Mouse (Mus musculus) olfactory bulb, adult 2 months (tissue): ENCODE measurements at regions not wholly inside any gene's neighbourhood (a gene's known extent, or its start where the extent isn't known, plus 50 kb on each side); places are given as distances from the start of the nearest gene placed in this dataset.

Experiments
- H3K27ac ChIP-seq: fragments of 200-500 bp; 2 replicates; pipeline ENCODE4 v1.5.1; 2012; ENCODE audit warnings: low read depth, low read length; ENCODE audit not compliant: insufficient read depth
- H3K4me1 ChIP-seq: fragments of 200-500 bp; 2 replicates; pipeline ENCODE4 v1.6.1; 2012; ENCODE audit warnings: low read length; ENCODE audit not compliant: control insufficient read depth, insufficient read depth
- H3K4me3 ChIP-seq: fragments of 200-500 bp; 2 replicates; pipeline ENCODE4 v1.5.1; 2012; ENCODE audit warnings: mild to moderate bottlenecking, low read depth, low read length, moderate library complexity; ENCODE audit not compliant: insufficient read depth
- CTCF ChIP-seq: fragments of 200-500 bp; IDR thresholded peaks from 2 replicates; pipeline ENCODE4 v1.5.1; 2012; ENCODE audit warnings: low read depth, mild to moderate bottlenecking, low read length, moderate library complexity; ENCODE audit not compliant: insufficient read depth
- POLR2A ChIP-seq: fragments of 200-500 bp; IDR thresholded peaks from 2 replicates; pipeline ENCODE4 v1.6.1; 2012; ENCODE audit warnings: mild to moderate bottlenecking, low read depth, low read length, moderate library complexity; ENCODE audit not compliant: insufficient read depth
- WGBS: fragments of 180-500 bp; shearing (Covaris S2); methylation state at CpG from one replicate; pipeline ENCODE4 v1.1.7; 2018; 5-methylcytosine and 5-hydroxymethylcytosine counted together

DNA sequence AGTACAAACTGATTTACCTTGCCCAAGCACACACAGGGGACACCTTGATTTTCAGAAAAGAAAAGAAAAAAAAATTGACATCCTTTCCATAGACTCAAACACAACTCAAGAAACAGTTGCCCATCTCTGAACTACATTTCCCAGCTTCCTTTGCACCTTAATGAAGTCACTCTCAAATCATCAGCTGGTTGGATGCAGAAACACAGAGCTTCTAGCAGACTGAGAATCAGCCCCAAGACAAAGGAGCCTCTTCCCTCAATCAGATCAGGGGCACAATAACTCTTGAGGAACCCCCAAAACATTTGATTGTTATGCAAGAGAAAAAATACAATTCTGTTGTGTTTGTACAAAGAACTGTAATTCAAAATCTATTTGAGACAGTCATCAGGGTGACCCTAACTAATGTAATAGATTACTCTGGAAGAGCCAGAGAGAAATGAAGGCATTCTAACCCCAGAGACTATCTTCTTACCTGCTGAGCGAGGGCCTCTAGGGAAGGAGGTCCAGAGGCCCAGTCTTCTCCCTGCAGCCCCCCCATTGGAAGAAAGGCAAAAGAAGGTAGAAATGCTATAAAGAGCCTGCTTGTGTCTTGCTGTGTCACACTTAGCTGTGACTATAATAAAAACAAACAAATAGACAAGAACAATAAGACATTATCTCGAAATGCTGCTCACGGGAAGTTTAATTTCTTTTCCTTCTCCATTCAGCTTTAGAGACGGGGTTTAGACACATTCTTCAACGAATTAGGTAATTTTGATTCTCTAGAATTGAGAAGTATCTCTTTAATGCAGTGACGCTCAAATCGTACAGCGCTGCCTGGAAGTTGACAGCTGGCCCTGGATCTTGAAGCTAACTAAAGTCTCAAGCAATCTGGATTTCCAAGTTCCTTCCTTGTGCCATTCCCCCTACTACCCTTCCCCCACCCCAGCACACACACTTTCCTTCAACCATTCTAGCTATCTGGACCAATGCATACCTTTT, 287.5 kb downstream of the Lnpk start:
- H3K4me1 ChIP-seq = no peaks in the 10 kb centered on the region
- no peak overlapping the region for H3K27ac ChIP-seq
- 73% methylated on average over 8 of the region's 8 CpGs for WGBS
- no peak overlapping the region for H3K4me3 ChIP-seq
- TF ChIP-seq CTCF (no peak), POLR2A (no peak)

DNA sequence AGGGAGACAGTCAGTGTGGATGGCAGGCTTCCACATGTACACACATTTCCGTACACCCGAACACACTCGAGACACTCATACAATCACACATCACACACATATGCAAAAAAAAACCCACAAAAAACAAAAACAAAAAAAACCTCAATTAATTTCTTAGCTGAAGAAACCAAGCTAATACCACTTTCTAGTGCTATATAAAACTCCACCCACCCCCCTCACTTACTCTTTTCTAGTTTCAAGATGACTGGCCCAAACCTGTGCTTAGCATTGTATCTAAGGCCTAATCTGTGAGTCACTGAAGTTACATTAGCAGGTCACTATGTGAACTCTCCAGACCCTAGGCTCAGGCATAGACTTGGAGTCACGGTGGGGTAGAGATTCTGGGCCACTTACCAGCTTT, 293.6 kb downstream of the Lnpk start:
- WGBS = 96% methylated on average over 4 of the region's 4 CpGs
- no peaks in the 10 kb centered on the region for H3K4me1 ChIP-seq
- TF ChIP-seq CTCF (no peak), POLR2A (no peak)
- H3K27ac ChIP-seq = no peak overlapping the region
- H3K4me3 ChIP-seq = no peak overlapping the region

DNA sequence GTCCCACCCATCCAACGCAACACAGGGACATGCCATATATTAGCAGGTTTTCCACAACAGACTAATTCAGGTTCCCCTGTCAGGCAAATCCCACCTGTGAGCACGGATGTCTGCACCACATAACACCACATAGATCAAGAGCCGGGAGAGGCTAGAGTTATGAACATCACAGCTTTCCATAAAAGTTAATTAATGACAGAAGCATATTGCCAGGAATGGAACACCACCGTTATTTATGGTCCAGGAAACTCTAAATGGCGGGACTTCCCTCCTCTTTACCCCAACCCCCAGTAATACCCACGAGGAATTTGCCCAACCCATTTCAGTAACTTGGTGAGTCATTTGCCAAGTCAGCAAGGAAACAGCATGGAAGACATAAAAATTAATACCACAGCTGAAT, 314.3 kb downstream of the Lnpk start:
- Histone ChIP-seq H3K4me3 (no peak overlapping the region), H3K4me1 (no peaks in the 10 kb centered on the region), H3K27ac (no peak overlapping the region)
- no peak for TF ChIP-seq POLR2A
- TF ChIP-seq CTCF = no peak
- WGBS = 90% methylated on average over 6 of the region's 6 CpGs

DNA sequence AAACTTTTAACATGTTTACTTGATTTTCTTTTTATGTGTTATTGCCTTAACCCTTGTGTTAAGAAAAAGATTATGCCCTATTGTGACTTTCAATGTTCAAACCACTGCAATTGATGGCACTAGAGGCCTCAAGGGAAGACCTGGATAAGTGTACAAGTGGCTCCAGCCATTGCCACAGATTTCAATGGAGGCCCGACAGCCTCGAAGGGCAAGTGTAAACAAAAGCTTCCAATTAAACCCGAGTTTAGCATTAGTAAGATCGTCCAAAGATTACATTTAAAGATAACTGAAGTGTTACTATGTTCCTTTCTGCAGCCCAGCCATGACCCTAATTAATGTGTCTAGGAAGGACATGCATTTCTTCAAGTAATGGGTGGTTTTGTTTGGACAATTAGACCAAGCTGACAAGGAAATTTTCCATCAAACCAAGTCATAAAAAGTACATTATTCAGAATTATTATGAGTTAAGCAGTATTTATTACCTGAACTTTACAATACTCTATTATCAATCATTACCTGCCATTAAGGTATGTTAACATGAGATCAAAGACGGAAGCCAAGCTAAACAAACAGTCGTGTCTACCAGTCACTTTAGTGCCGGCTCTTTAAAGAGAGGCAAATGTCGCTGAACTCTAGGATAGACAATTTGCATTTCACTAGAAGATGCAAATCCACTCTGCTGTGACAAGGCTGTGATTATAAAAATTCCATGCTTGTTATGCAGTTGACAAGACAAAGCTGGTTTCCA, 322.0 kb downstream of the Lnpk start:
- no peak overlapping the region for H3K27ac ChIP-seq
- WGBS = 57% methylated on average over 8 of the region's 8 CpGs
- no peak for TF ChIP-seq POLR2A
- no peak for TF ChIP-seq CTCF
- no peak overlapping the region for H3K4me3 ChIP-seq
- H3K4me1 ChIP-seq = no peaks in the 10 kb centered on the region

DNA sequence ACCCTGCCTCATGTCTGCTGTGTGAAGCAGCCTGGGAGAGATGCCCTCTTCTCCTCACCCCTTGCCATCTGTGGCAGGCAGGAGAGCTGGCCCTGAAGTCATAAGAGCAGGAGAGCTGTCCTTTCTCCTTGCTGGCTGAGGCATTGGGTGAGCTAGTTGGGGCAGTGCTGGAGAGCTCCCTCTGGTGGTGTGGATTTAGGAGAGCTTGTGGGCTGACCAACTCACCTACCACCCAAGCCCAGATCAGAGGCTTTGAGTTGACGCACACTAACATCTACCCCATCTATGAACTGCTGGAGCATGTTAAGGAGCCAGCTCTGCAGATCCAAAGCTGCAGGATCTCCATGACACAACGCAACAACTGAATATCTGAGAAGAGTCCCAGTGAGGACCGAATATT, 331.7 kb downstream of the Lnpk start:
- no peak overlapping the region for H3K27ac ChIP-seq
- no peak for TF ChIP-seq POLR2A
- TF ChIP-seq CTCF = no peak
- WGBS = 93% methylated on average over 3 of the region's 3 CpGs
- H3K4me1 ChIP-seq = no peaks in the 10 kb centered on the region
- no peak overlapping the region for H3K4me3 ChIP-seq

DNA sequence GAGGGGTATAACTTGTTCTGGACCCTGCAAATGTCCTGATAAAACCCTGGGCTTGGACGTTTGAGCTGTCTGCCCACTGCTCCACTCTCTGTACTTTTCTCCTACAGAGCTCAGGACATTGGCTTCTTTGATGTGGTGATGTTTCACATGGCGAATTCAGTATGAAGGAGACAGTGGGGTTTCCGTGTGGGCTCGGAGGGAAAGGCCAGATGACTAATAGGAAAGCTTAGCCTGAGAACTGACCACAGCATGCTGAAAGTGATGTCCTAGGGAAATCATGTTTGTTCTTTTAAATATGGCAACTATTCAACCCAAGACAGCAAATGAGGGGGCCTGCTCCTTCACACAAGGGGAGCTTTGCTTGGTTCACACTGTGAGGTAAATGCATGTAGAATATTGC, 332.6 kb downstream of the Lnpk start:
- Histone ChIP-seq H3K4me1 (no peaks in the 10 kb centered on the region), H3K27ac (no peak overlapping the region), H3K4me3 (no peak overlapping the region)
- WGBS = 83% methylated on average over 4 of the region's 4 CpGs
- no peak for TF ChIP-seq CTCF
- no peak for TF ChIP-seq POLR2A

DNA sequence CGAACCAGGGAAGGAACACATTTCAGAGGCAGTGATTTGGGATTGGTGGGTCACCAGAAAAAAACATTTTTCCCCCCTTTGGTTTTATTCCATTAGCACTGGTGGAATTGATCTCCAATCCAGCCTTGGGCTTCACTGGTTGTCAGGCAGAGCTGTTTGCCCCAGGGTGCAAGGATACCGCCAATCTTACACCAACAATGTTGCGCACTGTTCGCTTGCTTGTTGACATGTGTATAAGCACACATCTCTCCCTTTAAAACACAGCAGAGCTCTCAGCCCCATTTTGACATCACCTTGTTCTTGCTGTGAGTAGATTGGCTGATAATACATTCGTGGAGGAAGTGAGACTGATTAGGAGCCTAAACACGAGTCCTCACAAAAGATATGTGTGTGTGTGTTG, 333.1 kb upstream of the Atp5g3 start:
- WGBS = 81% methylated on average over 6 of the region's 6 CpGs
- TF ChIP-seq CTCF (no peak), POLR2A (no peak)
- Histone ChIP-seq H3K4me3 (no peak overlapping the region), H3K27ac (no peak overlapping the region), H3K4me1 (no peaks in the 10 kb centered on the region)

DNA sequence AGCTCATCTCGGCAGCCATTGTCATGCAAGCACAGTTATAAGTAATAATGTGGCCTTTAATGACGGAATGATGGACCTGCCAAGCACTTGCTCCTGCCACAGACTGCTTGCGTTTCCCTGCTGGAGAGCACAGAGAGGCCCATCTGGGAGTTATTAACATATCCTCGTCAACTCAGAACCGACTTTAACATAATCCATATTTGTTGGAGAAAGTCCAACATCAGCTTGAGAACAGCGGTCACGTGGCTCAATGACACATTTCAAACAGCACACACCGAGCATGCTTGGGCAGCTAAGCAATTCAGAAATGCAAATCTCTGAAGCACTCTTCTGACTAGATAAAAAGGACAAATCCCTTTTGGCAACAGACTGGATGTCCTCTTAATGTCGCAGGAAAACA, 332.7 kb upstream of the Atp5g3 start:
- no peak overlapping the region for H3K4me3 ChIP-seq
- WGBS = 61% methylated on average over 9 of the region's 9 CpGs
- H3K27ac ChIP-seq = no peak overlapping the region
- no peaks in the 10 kb centered on the region for H3K4me1 ChIP-seq
- TF ChIP-seq CTCF (no peak), POLR2A (no peak)

DNA sequence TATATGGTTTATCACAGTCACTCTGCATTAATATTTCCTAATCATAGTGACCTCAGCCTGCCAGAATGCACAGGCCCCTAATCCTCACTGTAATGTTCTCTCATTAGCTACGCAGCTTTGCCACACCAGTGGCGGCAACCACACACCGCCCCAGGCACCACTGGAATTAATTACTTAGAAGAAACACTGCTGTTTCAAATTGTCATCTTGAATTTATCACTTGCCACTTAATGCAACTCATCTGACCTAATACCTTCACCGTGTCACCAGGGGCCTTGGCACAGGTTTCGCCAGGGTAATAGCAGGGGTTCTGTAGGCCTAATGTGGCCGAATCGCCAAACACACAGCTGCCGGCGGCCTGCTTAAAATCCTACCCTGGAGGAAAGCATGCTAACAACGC, 328.5 kb upstream of the Atp5g3 start:
- Histone ChIP-seq H3K4me1 (no peaks in the 10 kb centered on the region), H3K27ac (no peak overlapping the region), H3K4me3 (no peak overlapping the region)
- WGBS = 70% methylated on average over 10 of the region's 10 CpGs
- no peak for TF ChIP-seq CTCF
- TF ChIP-seq POLR2A = no peak
